ENCODE assay signal across 25 mouse cellular contexts in genomic region chr5:110727850-110728249, GRCm38 (mm10). TPM values are rescaled to one million over a fixed set of nuclear protein-coding genes. Genes with fewer than 3 reads are reported as not detected.
DNase-seq lines count a peak whose midpoint lies in the region; ATAC-seq and TF ChIP-seq lines count a peak whose summit lies in the region.
"Had no signal": no experiment of that assay in that cellular context is flagged by ENCODE, and none has a peak within 500 bp of the region (broad histone marks: within the 10 kb centered on the region; RNA-seq: fewer than 3 reads in every experiment).

No protein-coding gene starts in this region.

- no peak for ATAC-seq in forebrain, embryonic 16.5 days
- ATAC-seq: inflammation-experienced regulatory T-cells, adult 6 months; Patski had no signal

- TF ChIP-seq CTCF in gastrocnemius, adult 2 months (IDR thresholded peaks at IDR 0.05): no peak
- TF ChIP-seq CTCF in lung, adult 2 months (IDR thresholded peaks at IDR 0.05; ENCODE audit: insufficient read depth, low read length): no peak

- 78% methylated on average over 1 of the region's 1 CpGs for WGBS in lung, adult 2 months
- 84% methylated on average over 1 of the region's 1 CpGs for WGBS in forebrain, embryonic 16.5 days

- H3K4me1 ChIP-seq in lung, adult 2 months (ENCODE audit: control insufficient read depth, insufficient read depth, low read length): peaks cover 3% of the 10 kb centered on the region; the same call in 1 of the 2 replicates
- H3K4me1 ChIP-seq in forebrain, embryonic 16.5 days (replicated peaks; ENCODE audit: control insufficient read depth, insufficient read depth, low read length): no peaks in the 10 kb centered on the region
- H3K4me1 ChIP-seq: hindbrain, embryonic 10.5 days; hindbrain, embryonic 15.5 days; limb, embryonic 13.5 days had no signal

- no peak for TF ChIP-seq POLR2A in lung, adult 2 months (IDR thresholded peaks at IDR 0.05; ENCODE audit: borderline replicate concordance, extremely low read depth, low read depth, low read length)

- H3K36me3 ChIP-seq in forebrain, embryonic 16.5 days (ENCODE audit: control insufficient read depth, insufficient read depth): peaks cover 33% of the 10 kb centered on the region

- peak overlapping the region; percentile 70 for H3K27ac ChIP-seq in gastrocnemius, adult 2 months
- no peak overlapping the region for H3K27ac ChIP-seq in forebrain, embryonic 16.5 days (ENCODE audit: low read length)
- H3K27ac ChIP-seq: hindbrain, embryonic 10.5 days; hindbrain, embryonic 15.5 days; layer of hippocampus, adult 2 months; left cerebral cortex, adult 2 months; limb, embryonic 13.5 days; stomach, postnatal 0 days had no signal

- DNase-seq in gastrocnemius, adult 2 months: no peak
- no peak for DNase-seq in gastrocnemius, postnatal 10 days
- peak; percentile 28 for DNase-seq in lung, adult 2 months
- peak; percentile 85 for DNase-seq in lung, postnatal 25 days (ENCODE audit: low spot score)
- no peak for DNase-seq in spleen, postnatal 14 days (ENCODE audit: low spot score in 2 of 2)
- DNase-seq in kidney, postnatal 14 days: no peak
- DNase-seq: cerebellum, adult 8-10 months; cerebellum, postnatal 25 days; heart, postnatal 14 days; kidney, adult 11 months; kidney, postnatal 25 days; midbrain, embryonic 14.5 days; thymus, adult 18-20 months; thymus, postnatal 25 days had no signal

- H3K4me3 ChIP-seq in gastrocnemius, adult 2 months: no peak overlapping the region
- H3K4me3 ChIP-seq in lung, adult 2 months (replicated peaks; ENCODE audit: extremely low read depth, low read depth, low read length): no peak overlapping the region
- no peak overlapping the region for H3K4me3 ChIP-seq in forebrain, embryonic 16.5 days (replicated peaks; ENCODE audit: low read length)
- H3K4me3 ChIP-seq: erythroblast, embryonic 14.5 days; hindbrain, embryonic 10.5 days; hindbrain, embryonic 15.5 days; layer of hippocampus, adult 2 months; left cerebral cortex, adult 2 months; limb, embryonic 13.5 days had no signal

- no peaks in the 10 kb centered on the region for H3K9me3 ChIP-seq in forebrain, embryonic 16.5 days (ENCODE audit: control insufficient read depth, low read length)
- H3K9me3 ChIP-seq: hindbrain, embryonic 10.5 days; hindbrain, embryonic 15.5 days; limb, embryonic 13.5 days had no signal

- H3K4me2 ChIP-seq in forebrain, embryonic 16.5 days (ENCODE audit: low read length): no peak overlapping the region
- H3K4me2 ChIP-seq: hindbrain, embryonic 15.5 days; limb, embryonic 13.5 days; liver, embryonic 11.5 days had no signal

- no peak overlapping the region for H3K9ac ChIP-seq in forebrain, embryonic 16.5 days (replicated peaks; ENCODE audit: low read depth, low read length)
- H3K9ac ChIP-seq: hindbrain, embryonic 15.5 days; limb, embryonic 13.5 days had no signal

- no peaks in the 10 kb centered on the region for H3K27me3 ChIP-seq in forebrain, embryonic 16.5 days (replicated peaks; ENCODE audit: control insufficient read depth, insufficient read depth, low read length)
- H3K27me3 ChIP-seq: hindbrain, embryonic 15.5 days; limb, embryonic 13.5 days; Patski had no signal

- intact Hi-C loops in gastrocnemius, adult 2 months (cut with DNase I): no loop called here

RNA-seq across cellular contexts. Expression of gene Ep400, which starts 42.7 kb away (rescaled TPM):
- total RNA-seq in gastrocnemius, adult 2 months (2021): 10 to 100 TPM; 20.2 to 22.9 TPM
- total RNA-seq in gastrocnemius, postnatal 10 days (2021): 10 to 100 TPM; 34.9 to 51.7 TPM
- polyA plus RNA-seq in lung, adult 2 months (2012; rRNA removed): 64.0 and 73.7 TPM in 2 replicates
- polyA plus RNA-seq in forebrain, embryonic 16.5 days (2015; fragmentation: Nextera tagmentation; extraction: Ambion mirVana): 58.9 and 69.1 TPM in 2 replicates

RNA-seq across cellular contexts. Expression of gene Pus1, which starts 52.6 kb away (rescaled TPM):
- 10 to 100 TPM in 1 of 2 experiments, 1 to 10 TPM in 1; 8.7 to 13.8 TPM for total RNA-seq in gastrocnemius, adult 2 months (2021)
- total RNA-seq in gastrocnemius, postnatal 10 days (2021): 10 to 100 TPM; 14.1 to 15.9 TPM
- 11.6 and 15.9 TPM in 2 replicates for polyA plus RNA-seq in lung, adult 2 months (2012; rRNA removed)
- 20.1 and 22.0 TPM in 2 replicates for polyA plus RNA-seq in forebrain, embryonic 16.5 days (2015; fragmentation: Nextera tagmentation; extraction: Ambion mirVana)

Comparison
In these comparisons a context has a peak if more than half of its experiments do, and no peak if none do; other contexts are left out.
1. DNase-seq: peak in lung, adult 2 months (single experiment) and lung, postnatal 25 days (single experiment); none in gastrocnemius, adult 2 months (single experiment), gastrocnemius, postnatal 10 days (single experiment), spleen, postnatal 14 days (0 of 2) and kidney, postnatal 14 days (single experiment).